Mouse (Mus musculus): Measurements from ENCODE around the gene Pga5. TPM values are rescaled to one million over a fixed set of nuclear protein-coding genes. Genes with fewer than 3 reads are reported as not detected.

Gene Pga5
- total RNA-seq, 2 experiments from 2014 or later, result not detected

GRCm38 (mm10) chr19:10712646-10713045 is 34.8 kb upstream of the Pga5 start:
- TF ChIP-seq CTCF (conservative IDR thresholded peaks at IDR 0.05), result no peak

GRCm38 (mm10) chr19:10712194-10712593 is 34.3 kb upstream of the Pga5 start:
- no peak overlapping the region for H3K27ac ChIP-seq
- no peak overlapping the region for H3K4me3 ChIP-seq
- DNase-seq (ENCODE audit: low spot score in 2 of 2), result no peak
- no peak for TF ChIP-seq CTCF (conservative IDR thresholded peaks at IDR 0.05)

More at GRCm38 (mm10) chr19:10712646-10713045, 34.8 kb upstream of the Pga5 start:
- no peak overlapping the region for H3K27ac ChIP-seq
- H3K4me3 ChIP-seq, result no peak overlapping the region
- no peak for DNase-seq (ENCODE audit: low spot score in 2 of 2)

- DNase-seq (ENCODE audit: low spot score in 2 of 2), result no peak
- peak overlapping the region; percentile 91 for H3K27ac ChIP-seq
- TF ChIP-seq CTCF (conservative IDR thresholded peaks at IDR 0.05), result no peak
- no peak overlapping the region for H3K4me3 ChIP-seq
Observed at GRCm38 (mm10) chr19:10710751-10711150, 32.9 kb upstream of the Pga5 start.

GRCm38 (mm10) chr19:10710088-10710511 is 32.2 kb upstream of the Pga5 start:
- peak; percentile 69 to 72 for DNase-seq (ENCODE audit: low spot score in 2 of 2)
- peak; percentile 82 for TF ChIP-seq CTCF (conservative IDR thresholded peaks at IDR 0.05)

GRCm38 (mm10) chr19:10709360-10710087 is 31.7 kb upstream of the Pga5 start:
- Histone ChIP-seq H3K4me3 (no peak overlapping the region), H3K27ac (peak overlapping the region; percentile 91)
- DNase-seq (ENCODE audit: low spot score in 2 of 2), result peak; percentile 97 to 100
- peak; percentile 95 for TF ChIP-seq CTCF (conservative IDR thresholded peaks at IDR 0.05)

More at GRCm38 (mm10) chr19:10710088-10710511, 32.2 kb upstream of the Pga5 start:
- peak overlapping the region; percentile 91 for H3K27ac ChIP-seq
- no peak overlapping the region for H3K4me3 ChIP-seq

GRCm38 (mm10) chr19:10708900-10709299 is 31.0 kb upstream of the Pga5 start:
- Histone ChIP-seq H3K27ac (peak overlapping the region; percentile 91), H3K4me3 (no peak overlapping the region)
- no peak for DNase-seq (ENCODE audit: low spot score in 2 of 2)
- no peak for TF ChIP-seq CTCF (conservative IDR thresholded peaks at IDR 0.05)

- no peak for TF ChIP-seq CTCF (conservative IDR thresholded peaks at IDR 0.05)
- Histone ChIP-seq H3K27ac (peak overlapping the region; percentile 91), H3K4me3 (no peak overlapping the region)
- DNase-seq (ENCODE audit: low spot score in 2 of 2), result no peak
Observed at GRCm38 (mm10) chr19:10707881-10708280, 30.0 kb upstream of the Pga5 start.

GRCm38 (mm10) chr19:10707087-10707875 is 29.4 kb upstream of the Pga5 start:
- H3K4me3 ChIP-seq, result no peak overlapping the region
- no peak for TF ChIP-seq CTCF (conservative IDR thresholded peaks at IDR 0.05)
- peak overlapping the region; percentile 44; the same call in 1 of the 2 replicates for H3K27ac ChIP-seq
- DNase-seq (ENCODE audit: low spot score in 2 of 2), result no peak

- peak overlapping the region; percentile 14; the same call in 1 of the 2 replicates for H3K27ac ChIP-seq
- no peak overlapping the region for H3K4me3 ChIP-seq
- TF ChIP-seq CTCF (conservative IDR thresholded peaks at IDR 0.05), result no peak
- DNase-seq (ENCODE audit: low spot score in 2 of 2), result no peak
Observed at GRCm38 (mm10) chr19:10703470-10703869, 25.6 kb upstream of the Pga5 start.

GRCm38 (mm10) chr19:10702125-10702524 is 24.3 kb upstream of the Pga5 start:
- H3K27ac ChIP-seq, result no peak overlapping the region
- DNase-seq (ENCODE audit: low spot score in 2 of 2), result no peak
- no peak overlapping the region for H3K4me3 ChIP-seq
- no peak for TF ChIP-seq CTCF (conservative IDR thresholded peaks at IDR 0.05)

GRCm38 (mm10) chr19:10701013-10701726 is 23.3 kb upstream of the Pga5 start:
- DNase-seq (ENCODE audit: low spot score in 2 of 2), result no peak
- peak overlapping the region; percentile 25; the same call in 1 of the 2 replicates for H3K27ac ChIP-seq
- no peak for TF ChIP-seq CTCF (conservative IDR thresholded peaks at IDR 0.05)
- no peak overlapping the region for H3K4me3 ChIP-seq

GRCm38 (mm10) chr19:10699851-10700250 is 22.0 kb upstream of the Pga5 start:
- H3K27ac ChIP-seq, result no peak overlapping the region
- TF ChIP-seq CTCF (conservative IDR thresholded peaks at IDR 0.05), result no peak
- no peak overlapping the region for H3K4me3 ChIP-seq
- no peak for DNase-seq (ENCODE audit: low spot score in 2 of 2)

Data from layer of hippocampus, adult 2 months (tissue).